Mouse (Mus musculus) right cerebral cortex, postnatal 10 days (tissue): ENCODE measurements around the gene Cacna1c.

Experiments used
- DNase-seq, 2 experiments: peaks; one replicate each; pipeline ENCODE4 v3.0.0; 2021; ENCODE audit warnings: low spot score in 2 of 2

The Cacna1c gene

DNA sequence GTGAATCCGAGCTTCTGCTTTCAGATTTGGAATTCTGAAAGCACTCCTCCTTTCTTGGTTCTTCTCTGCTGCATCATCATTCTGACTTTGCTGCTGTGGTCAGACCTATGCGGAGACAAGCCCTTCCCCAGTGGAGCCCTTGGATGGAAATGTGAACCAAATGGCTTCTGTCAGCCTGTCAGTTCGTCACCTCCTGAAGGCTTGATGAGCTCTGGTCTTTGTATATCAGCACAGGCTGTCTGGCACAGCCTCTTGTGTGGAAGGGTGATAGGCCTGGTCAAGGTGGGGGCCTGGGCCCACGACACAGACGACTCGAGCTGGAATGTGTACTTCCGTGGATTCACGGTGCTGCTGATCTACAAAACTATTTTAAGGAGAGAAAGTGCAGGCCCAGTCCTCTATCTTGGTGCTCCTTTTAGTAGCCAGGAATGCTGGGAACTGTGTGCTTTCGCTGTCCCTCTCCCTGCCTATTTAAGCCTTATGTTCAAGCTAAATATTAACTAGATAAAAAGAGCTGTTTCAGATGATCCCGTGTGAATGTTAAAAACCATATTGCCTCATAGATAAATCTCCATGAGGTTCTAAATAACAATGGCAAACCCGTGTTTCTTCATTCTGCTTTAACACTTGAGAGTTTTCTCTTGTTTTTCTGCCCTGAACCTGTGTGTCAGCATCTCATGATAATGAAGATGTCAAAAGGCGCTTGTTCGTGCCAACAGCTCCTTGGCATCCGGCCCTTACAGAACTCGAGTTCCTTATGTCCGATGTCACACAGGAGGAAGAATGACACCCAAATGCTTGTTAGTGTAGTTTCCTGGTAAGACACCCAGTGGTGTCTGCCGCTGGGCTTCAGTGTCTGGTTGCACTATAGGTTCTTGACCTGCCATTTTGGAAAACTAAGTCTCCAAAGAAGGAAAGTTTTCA, at the start of gene Cacna1c:
Cacna1c (minus strand) TSS at position 37 of the 924 bp plus-strand sequence.
- no peak for DNase-seq

DNA sequence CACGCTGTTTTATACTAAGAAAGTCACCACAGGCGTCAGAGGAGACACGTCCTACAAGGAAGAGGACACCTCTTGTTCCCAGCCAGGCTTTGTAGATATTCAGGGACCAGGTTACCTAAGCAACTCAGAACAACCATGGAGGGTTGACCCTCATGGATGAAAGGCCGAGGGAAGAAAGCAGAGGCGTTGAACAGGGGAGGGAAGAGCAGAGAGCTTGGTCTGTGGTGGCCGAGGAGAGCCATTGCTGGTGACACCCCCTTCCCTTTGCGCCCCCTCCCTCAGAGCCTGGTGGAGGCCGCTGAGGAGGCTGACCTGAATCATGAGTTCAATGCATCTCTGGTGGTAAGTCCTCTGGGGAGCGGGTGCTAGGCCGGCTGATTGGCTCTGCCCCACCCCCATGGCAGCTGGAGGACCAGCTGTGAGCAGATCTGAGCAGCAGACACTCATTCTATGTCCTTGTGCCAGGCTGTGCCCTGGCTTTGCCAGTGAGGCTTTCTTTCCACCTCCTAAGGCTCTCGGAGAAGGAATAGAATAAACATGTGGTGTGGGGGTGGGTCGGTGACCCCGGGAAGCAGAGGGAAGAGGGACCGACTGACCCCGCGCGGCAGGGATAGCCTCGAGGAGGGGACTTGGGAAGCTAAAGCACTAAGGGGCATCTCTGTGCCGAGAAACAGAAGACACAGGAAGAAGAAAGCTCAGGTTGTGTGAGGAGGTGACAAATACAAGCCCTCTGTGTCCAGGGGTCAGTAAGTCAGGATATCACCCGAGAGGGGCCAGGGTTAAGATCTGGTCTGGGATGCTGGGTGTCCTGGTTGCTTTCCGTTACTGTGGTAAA, 44.9 kb upstream of the Cacna1c start:
- no peak for DNase-seq

DNA sequence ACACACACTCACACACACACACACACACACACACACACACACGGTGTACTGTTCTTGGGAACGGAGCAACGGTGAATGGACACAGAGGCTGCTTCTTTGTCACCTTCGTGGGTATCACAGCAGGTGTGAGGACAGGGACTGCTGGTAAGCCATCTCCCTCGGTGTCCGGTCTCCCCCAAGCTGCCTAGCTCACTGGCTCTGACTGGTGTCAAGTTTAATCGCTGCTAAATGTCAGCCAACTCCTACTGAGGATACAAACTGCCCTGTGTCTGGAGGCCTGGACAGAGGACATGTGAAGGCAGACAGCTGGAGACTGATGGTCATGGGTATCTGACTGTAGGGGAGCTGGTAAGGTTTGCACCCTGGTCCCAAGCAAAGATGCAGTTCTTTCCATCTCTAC, 44.0 kb upstream of the Cacna1c start:
- DNase-seq: no peak

DNA sequence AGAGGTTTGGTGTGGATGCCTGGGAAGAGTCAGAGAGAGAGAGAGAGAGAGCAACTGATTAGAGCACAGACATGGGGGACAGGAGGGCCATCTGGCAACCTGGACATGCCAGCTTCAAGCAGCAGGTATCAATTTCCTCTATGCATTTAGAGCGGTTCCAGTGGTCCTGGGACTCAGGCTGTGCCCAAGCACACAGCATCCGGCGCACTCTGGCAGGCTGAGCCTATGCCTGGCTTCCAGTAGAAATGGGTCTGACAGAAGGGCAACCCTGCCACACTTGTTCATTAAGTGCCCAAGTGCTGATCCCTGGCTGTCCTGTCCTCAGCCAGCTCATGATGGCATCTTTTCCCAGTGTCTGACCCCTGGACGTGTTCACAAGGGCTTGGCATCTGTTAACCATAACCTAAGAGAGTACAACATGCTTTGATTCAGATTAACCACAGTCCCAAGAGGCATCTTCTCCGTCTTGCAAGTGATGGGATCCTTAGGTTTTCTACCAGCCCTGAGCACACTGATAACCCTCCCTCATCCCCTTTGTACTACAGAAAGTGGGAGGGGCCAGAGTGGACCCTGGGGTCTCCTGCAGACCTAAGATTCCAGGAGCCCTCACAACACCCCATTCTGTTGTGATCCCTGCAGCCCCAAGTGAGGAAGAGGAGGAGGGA, 43.3 kb upstream of the Cacna1c start:
- no peak for DNase-seq

DNA sequence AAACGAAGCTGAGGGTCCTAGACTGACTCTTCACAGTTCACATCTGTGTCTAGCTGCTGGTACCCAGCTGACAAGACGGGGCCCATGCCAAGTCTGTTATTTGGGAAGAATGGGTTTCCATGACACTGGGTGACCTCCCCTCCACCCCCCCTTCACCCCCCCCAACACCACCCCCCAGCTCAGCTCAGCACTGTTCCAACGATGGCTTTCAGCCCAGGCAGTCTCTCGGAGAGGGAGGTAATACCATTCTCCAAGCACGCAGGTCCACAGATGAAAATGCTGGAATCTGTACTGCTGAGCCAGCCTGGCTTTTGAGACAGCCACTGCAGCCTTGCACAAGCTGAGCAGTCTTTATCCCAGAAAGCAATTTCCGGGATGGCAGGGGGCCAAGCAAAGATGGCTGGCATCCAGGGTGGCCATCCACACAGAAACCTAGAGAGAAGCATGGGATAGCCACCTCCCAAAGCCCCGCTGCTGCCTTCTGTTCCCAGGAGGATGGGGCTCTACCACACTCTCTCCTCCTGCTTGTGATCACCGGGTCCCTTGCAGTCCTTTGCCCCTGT, 41.3 kb upstream of the Cacna1c start:
- DNase-seq: peak; percentile 91

DNA sequence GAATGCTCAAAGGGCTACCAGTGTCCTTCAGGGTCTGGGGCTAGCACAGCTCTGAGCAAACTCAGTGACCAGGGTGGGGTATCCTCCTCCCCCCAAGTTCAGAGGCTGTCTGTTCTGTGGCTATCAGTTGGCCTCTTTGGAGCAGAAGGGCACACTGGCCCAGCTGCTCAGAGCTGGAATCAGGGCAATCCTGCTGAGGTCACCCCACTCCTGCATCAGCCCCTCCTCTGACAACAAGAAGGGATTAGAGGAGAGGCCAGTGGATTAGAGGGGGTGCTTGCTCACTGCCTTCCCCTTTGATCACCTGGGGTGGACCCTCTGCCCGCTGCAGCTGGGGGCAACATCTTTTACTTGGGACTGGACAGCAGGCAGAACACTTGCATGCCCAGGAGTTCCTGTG, 40.0 kb upstream of the Cacna1c start, which contains the start of gene Cacna2d4:
Cacna2d4 (plus strand) TSS at position 286 of the 400 bp plus-strand sequence.
- no peak for DNase-seq

DNA sequence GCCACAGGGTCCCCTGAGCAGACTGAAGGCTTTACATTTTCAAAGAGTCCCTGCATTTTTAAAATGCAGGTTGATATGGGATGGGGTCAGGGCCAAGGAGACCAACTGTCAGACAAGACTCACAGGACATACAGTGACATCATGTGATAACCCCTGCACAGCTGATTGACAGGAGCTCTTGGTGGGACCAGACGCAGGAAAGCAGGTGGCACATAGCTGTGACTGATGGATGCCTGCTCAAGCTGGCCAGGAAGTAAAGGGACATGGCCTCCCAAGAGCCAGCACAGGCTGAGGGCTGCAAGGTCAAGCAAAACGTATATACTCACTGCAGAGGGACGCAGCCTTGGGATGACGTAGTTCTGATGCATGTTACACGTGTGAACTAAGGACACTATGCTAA, 39.2 kb upstream of the Cacna1c start:
- DNase-seq: no peak

DNA sequence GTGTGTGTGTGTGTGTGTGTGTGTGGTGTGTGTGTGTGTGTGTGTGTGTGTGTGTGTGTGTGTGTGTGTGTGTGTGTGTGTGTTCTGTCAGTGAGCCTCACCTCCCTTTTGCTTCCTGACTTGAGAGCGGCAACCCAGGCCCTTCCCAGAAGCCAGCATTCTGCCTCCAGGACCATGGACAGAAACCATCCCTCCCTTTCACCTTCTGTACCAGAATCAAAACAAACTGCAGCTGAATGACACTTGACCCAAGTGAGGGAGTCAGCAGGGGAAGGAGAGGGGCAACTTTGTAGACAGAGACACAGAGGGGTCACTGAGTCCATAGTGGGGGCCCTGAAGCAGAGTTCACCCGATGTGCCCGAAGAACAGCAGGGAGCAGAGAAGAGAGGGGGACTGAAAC, 36.8 kb upstream of the Cacna1c start:
- peak in 1 of 2 experiments; percentile 15 for DNase-seq

DNA sequence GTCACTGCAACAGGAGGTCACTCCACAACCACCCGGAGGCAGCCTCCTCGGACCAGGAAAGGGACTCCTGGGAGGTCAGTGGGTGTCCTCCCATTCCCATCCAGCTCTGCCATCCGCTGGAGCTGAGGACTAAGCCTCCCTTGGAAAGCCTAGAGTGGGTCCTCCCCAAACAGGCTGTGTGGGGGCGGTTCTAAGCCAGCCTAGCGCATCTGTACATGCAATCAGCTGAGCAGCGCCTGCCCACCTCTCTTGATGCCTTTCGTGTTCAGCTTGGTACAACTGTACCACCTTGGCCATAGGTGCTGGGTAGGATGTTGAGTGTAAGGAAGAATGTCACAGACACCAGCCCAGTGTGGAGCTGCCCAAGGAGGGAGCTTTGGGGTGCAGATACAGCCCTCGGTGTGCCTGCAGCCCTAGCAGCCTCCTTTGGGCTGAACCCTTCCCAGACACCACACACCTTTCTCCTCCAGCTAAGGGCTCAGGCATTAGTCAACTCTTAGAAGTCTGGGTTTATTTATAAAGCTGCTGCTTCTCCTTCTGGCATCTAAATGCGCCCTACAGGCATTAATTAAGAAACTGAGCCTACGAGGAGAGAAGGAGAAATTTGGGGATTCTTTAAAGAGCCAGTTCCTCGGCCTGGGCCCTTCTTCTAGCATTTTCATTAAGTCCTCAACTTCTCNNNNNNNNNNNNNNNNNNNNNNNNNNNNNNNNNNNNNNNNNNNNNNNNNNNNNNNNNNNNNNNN, 32.8 kb upstream of the Cacna1c start:
- peak; percentile 37 to 41 for DNase-seq

DNA sequence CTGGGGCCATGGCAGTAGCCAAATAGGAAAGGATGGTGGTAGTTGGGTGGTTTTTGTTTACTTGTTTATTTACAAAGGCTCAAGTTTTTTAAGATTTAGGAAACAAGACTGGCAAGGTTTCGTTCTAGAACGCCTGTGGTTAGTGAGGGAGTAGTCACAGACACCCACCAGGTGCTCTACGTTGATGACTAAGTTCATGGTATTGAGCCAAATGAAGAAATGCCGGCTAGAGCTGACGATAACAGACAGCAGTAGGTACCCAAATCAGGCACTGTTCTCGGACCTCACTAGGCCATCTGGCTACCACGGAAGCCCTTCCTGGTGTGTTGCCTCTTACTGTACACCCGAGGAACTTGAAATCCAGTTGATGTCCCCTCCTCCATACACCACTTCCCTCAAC, 30.8 kb upstream of the Cacna1c start:
- DNase-seq: peak in 1 of 2 experiments; percentile 19

DNA sequence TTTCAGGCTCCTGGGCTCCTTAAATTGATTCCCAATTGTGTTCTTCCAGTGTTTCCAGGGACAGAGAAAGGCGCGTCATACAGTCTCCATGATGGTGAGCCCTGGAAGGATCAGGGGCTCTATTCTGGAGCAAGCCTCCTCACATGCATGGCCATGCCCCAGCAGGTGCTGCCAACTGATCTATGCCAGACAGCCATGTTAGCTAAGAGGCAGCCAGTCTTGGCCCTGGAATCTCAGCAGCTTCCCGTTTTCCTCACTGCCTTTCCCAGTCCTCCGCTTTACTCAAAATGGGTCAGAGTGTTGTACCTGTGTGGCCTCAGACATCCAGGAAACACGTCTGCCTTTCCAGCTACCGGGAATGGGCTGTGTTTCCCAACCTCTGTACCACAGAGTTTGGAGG, 29.5 kb upstream of the Cacna1c start:
- peak; percentile 19 to 29 for DNase-seq

DNA sequence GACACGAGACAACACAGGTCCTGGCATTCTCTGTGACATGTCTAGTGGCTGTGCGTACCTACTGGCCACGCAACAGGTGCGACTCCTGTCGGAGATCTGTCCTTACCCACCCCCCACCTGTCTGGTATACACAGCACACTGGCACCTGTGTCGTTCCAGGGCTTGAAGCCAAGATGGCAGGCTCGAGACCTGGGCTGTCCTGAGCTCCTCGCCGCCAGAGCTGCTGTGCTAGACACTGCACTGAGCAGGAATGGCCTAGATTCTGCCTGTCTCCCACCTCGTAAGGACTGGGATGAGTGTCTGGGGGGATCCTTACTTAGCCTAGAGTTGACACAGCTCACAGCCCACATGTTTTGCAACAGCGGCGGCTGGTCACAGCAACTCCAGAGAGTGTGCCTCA, 29.0 kb upstream of the Cacna1c start:
- DNase-seq: peak; percentile 31 to 40

DNA sequence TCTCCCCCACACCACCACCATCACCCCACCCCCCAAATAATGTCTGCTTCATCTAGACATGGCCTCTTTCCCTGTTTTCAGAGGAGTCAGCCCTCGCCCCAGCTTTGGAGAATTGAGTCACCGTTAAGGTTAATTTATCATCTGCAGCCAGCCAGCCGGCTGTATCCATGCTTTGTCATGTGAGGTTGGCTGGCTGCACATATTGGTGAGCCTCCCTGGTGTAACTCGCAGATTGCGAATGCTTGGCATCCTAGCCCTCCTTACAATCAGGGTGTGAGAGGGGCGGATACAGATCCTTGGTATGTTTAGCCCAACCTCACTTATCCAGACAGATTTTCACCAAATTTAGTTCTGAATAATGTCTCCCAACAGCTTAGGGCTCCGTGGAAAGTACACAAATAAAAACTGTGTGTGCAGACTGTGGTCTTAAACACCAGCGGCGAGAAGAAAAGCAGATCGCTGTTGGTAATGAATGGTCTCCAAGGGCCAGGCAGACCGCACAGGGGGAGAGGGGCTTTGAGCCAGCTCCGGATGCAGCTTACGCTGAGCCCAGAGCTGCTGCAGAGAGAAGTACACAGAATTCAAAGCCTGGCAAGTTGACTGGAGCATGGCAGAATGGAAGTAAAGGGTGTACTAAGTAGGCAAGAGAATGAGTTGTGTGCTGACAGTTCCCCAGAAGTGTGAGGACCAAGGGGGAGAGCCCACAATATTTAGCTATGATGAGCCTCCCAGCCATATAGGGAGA, 28.4 kb upstream of the Cacna1c start:
- DNase-seq: peak; percentile 66 to 73

DNA sequence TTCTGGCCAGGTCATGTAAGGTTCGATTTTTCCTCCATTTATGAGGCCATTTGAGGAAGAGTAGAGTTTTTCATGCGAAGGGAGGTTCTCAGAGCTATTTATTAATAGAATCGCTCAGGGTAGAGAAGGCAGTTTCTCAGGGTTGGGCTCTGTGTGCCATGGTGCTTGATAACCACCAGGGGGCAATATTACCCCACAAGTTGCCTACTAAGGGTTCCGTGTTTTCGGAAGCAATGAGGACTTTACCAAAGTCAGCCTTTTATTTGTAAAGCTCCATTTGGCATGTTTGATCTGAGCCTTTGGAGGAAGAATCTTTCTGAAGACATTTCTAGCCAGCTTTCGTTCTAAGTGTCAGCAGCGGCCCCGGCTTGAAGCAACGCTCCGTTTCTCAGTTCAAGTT, 24.1 kb upstream of the Cacna1c start:
- peak; percentile 58 to 76 for DNase-seq

DNA sequence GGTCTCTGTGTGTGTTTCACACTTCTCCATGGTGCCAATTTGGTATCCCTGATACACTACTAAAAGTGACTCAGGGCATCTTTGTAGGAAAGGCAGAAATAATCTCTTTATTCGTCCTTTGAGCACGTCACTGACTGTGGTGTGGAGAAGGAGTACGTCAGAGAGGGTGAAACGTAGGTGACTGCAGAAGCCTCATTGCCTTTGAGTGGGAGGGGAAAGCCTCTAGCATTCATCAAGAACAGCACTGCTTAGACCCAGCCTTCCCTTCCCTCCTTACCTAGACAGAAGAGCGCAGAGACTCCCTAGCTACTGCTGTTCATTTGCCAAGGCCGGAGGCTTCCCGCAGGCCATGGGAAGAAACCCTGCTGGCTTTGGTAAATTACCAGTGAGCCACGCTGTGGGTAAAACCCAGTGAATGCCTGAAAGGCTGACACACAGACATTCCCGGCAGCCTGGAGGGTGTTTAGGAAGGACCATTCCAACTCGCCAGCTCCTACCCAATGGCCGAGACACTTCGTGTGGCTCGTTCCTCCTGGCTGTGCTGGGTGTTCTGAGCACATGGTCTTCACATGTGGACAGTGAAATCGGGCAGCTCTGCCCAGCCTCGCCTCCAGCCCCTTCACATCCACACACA, 23.1 kb upstream of the Cacna1c start:
- DNase-seq: peak; percentile 29 to 30

DNA sequence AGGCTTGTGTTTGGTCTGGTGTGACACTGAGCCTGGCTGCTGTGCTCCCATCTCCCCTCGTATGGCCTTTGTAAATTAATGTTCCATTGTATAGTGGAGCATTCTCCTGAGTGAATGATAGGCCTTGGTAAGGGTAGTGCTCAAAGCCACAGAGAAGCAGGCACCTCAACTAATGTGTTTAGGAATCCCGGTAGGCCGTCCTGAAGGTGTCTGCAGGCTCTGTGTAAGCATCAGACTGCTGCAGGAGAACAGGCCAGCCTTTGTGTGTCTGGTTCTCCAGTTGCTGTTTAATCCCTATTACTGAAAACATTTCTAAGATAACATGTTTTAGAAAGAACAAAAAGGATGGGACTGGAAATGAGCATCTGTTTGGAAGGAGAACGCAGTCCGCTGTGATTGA, 22.4 kb upstream of the Cacna1c start:
- peak; percentile 17 to 19 for DNase-seq

DNA sequence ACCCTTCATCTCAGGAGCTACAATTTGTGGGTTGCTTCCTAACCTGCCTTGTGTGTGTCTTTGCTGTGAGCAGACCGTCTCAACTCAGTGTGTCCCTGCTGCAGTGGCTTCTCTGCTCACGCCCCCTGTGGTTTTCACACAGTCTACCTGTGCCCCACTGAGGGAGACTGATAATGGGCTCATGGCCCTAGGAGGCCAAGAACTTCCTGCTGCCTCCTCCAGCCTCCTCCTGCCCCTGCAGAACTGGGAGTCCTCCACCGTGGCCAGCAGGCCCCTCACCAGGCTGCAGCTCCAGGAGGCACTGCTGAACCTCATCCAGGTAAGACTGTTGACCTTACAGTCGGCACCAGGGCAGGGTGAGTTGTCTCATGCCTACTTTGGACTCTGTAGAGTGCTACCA, 21.4 kb upstream of the Cacna1c start:
- peak; percentile 18 to 26 for DNase-seq

DNA sequence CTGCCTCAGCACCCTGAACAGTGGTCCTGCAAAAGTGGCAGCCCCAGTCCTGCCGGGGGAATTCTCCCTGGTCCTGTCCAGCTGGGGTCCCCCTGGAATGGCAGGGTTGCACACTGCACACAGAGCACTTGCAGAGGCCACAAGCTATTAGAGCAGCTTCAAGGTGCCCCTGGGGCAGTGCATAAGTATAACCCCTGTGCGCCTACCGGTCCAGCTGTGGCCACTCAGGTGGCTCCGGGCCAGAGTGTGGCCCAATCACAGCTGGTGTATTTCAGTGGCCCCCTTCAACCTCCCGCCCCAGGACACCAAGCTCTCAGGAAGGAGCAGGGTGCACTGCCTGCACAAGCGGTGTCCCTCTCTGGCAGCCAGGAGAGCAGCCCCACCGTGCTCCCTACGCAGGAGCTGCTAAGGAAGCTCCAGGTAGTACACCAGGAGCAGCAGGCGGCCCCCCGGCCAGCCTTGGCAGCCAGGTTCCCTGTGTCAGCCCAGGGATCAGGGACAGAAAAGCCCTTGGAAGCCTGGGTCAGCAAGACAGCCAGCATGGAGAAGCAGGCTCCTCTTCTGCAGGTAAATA, 18.9 kb upstream of the Cacna1c start:
- peak; percentile 21 to 27 for DNase-seq

DNA sequence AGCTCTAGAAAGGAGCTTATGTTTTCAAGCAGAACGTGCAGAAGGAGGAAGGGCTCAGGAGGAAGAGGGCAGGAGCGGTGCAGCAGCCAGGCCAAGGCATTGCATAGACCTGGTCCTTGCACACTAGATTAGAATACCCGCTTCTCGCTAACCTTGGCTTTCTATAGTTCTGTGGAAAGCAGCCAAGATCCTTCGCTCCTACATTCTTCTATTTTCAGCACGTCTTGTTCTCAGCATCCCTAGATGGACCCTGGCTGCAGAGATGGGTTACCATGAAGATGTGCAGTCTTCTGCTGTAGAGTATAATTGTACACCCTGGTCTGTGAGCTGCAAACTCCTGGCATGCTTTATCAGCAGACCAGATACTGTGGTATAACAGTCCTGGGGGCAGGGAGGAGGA, 18.0 kb upstream of the Cacna1c start:
- DNase-seq: peak; percentile 15 to 25
